Mouse (Mus musculus): ENCODE results near the gene Wdr46.
"Not testable (repeated sequence)": the region's sequence is repeated elsewhere in the genome, so short reads cannot be mapped to it uniquely, and the experiment has no call there.

- not testable (repeated sequence) for TF ChIP-seq POLR2A (IDR thresholded peaks at IDR 0.05; ENCODE audit: borderline replicate concordance, control insufficient read depth, low read depth, low read length); CTCF (IDR thresholded peaks at IDR 0.05; ENCODE audit: control insufficient read depth, insufficient read depth, low read length)
These were observed 11.6 kb downstream of the Wdr46 start for GRCm38 (mm10) chr17:33952015-33952414.

All from bone marrow, adult 2 months (tissue).